Mouse (Mus musculus) lung, postnatal 0 days (tissue): ENCODE measurements around the gene Gpc5.

Experiments
- CTCF ChIP-seq: IDR thresholded peaks from 2 replicates; pipeline ENCODE4 v1.5.1; 2016; ENCODE audit warnings: antibody characterized with exemption, mild to moderate bottlenecking
- EP300 ChIP-seq: IDR thresholded peaks from 2 replicates; pipeline ENCODE4 v1.6.1; 2016; ENCODE audit warnings: antibody characterized with exemption, mild to moderate bottlenecking, control low read depth

DNA sequence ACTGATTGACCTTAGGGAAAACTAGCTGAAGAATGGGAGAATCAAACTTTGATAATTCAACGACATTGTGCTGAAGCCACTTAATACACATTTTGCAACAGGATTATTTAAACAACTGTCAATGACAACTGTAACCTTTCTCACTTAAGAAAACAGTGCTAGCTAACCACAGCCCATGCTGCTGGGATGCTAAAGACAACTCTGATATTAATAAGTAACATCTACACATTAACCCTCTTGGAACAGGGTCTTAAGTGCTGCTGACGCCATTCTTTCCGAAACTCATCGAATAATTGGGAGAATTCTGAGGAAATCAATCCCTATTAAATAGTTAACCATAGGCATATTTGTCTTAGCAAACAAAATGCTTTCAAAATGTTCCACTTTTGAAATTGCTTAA, 39.6 kb upstream of the Gpc5 start:
- TF ChIP-seq EP300 (no peak), CTCF (no peak)
